Mouse (Mus musculus) embryonic facial prominence, embryonic 11.5 days (tissue): Measurements from ENCODE around the gene Itgb1bp2. TPM values are rescaled to one million over a fixed set of nuclear protein-coding genes. Genes with fewer than 3 reads are reported as not detected.
A peak's percentile ranks its signal among the peaks of the same experiment; 100 is the strongest.

Source experiments
- ATAC-seq: fragments of 200-750 bp; cut with Nextera tagmentation; replicated peaks from 2 replicates; pipeline ENCODE4 v1.8.0; 2017; ENCODE audit warnings: low read depth; ENCODE audit not compliant: insufficient number of reproducible peaks, low FRiP score, low TSS enrichment
- DNase-seq: peaks from one replicate; pipeline ENCODE4 v3.0.0-alpha.2; 2015; ENCODE audit warnings: low spot score
- H3K27ac ChIP-seq: fragments of 300-500 bp; sonication (generic); replicated peaks from 2 replicates; pipeline ENCODE4 v1.5.1; 2014; ENCODE audit warnings: mild to moderate bottlenecking, low read depth, low read length, control low read depth
- H3K27me3 ChIP-seq: fragments of 300-500 bp; sonication (generic); 2 replicates; pipeline ENCODE4 v1.6.1; 2014; ENCODE audit warnings: mild to moderate bottlenecking, low read length, moderate library complexity, mixed read lengths; ENCODE audit not compliant: control insufficient read depth, insufficient read depth
- H3K36me3 ChIP-seq: fragments of 300-500 bp; sonication (generic); replicated peaks from 2 replicates; pipeline ENCODE4 v1.6.1; 2014; ENCODE audit warnings: low read depth, mild to moderate bottlenecking, low read length, moderate library complexity, mixed read lengths; ENCODE audit not compliant: control insufficient read depth, insufficient read depth
- H3K4me1 ChIP-seq: fragments of 300-500 bp; sonication (generic); 2 replicates; pipeline ENCODE4 v1.6.1; 2014; ENCODE audit warnings: low read length, mixed read lengths; ENCODE audit not compliant: control insufficient read depth, insufficient read depth
- H3K4me2 ChIP-seq: fragments of 300-500 bp; sonication (generic); 2 replicates; pipeline ENCODE4 v1.6.1; 2014; ENCODE audit warnings: low read depth, mild to moderate bottlenecking, control low read depth, low read length, moderate library complexity
- H3K4me3 ChIP-seq: fragments of 300-500 bp; sonication (generic); 2 replicates; pipeline ENCODE4 v1.5.1; 2014; ENCODE audit warnings: low read depth, low read length, control low read depth
- H3K9ac ChIP-seq: fragments of 300-500 bp; sonication (generic); replicated peaks from 2 replicates; pipeline ENCODE4 v1.6.1; 2014; ENCODE audit warnings: mild to moderate bottlenecking, control low read depth, low read length
- H3K9me3 ChIP-seq: fragments of 300-500 bp; sonication (generic); replicated peaks from 2 replicates; pipeline ENCODE4 v1.6.1; 2016; ENCODE audit warnings: mild to moderate bottlenecking, low read length, inconsistent platforms, mixed read lengths; ENCODE audit not compliant: control insufficient read depth
- WGBS: fragments of 180-500 bp; shearing (Covaris S2); extraction: QIAGEN DNeasy Blood & Tissue Kit; methylation state at CpG from one replicate; pipeline ENCODE4 v1.1.7; 2014; 5-methylcytosine and 5-hydroxymethylcytosine counted together
- polyA plus RNA-seq: library from polyadenylated mRNA; unstranded; fragments of >200 nt; fragmentation: Nextera tagmentation; extraction: Ambion mirVana; gene quantifications from 2 replicates; pipeline ENCODE4 v1.2.1, GENCODE M21; 2014

Gene Itgb1bp2
- 1.3 and 2.5 TPM in 2 replicates for polyA plus RNA-seq

DNA sequence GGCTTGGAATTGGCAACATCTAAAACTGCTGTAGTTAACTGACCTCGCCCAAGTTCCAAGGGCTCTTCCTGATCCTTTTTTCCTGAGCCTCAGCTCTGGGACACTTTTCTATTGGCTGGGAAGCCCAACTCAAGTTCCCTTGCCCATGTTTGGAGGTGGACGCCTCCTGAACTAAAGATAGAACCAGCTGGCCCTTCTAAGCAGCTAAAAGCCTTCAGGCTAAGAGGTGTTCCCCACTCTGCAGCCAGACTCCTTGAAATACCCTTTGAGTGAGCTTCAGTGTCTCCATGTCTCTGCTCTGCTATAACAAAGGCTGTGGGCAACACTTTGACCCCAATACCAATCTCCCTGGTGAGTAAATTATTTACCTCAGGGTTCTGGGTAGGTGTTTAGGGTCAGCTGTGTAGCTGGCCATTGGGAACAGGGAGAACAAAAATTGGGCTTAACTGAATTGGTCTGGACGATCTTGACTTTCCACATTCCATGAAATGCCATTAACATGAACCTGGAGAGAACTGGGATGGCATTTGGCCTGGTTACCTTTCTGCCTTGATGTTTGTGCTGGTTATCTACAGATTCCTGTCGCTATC lies at the start of gene Itgb1bp2:
Gene Itgb1bp2 (plus strand): TSS at position 203 of the 590 bp plus-strand sequence.
- DNase-seq: no peak
- Histone ChIP-seq H3K36me3 (peaks cover 5% of the 10 kb centered on the region), H3K4me2 (no peak within 1 kb of the TSS), H3K27me3 (no peaks in the 10 kb centered on the region), H3K9me3 (no peaks in the 10 kb centered on the region), H3K9ac (no peak within 1 kb of the TSS), H3K4me1 (no peaks in the 10 kb centered on the region), H3K4me3 (no peak within 1 kb of the TSS), H3K27ac (no peak within 1 kb of the TSS)
- 66% methylated on average over 4 of the region's 4 CpGs for WGBS
- ATAC-seq: no peak

DNA sequence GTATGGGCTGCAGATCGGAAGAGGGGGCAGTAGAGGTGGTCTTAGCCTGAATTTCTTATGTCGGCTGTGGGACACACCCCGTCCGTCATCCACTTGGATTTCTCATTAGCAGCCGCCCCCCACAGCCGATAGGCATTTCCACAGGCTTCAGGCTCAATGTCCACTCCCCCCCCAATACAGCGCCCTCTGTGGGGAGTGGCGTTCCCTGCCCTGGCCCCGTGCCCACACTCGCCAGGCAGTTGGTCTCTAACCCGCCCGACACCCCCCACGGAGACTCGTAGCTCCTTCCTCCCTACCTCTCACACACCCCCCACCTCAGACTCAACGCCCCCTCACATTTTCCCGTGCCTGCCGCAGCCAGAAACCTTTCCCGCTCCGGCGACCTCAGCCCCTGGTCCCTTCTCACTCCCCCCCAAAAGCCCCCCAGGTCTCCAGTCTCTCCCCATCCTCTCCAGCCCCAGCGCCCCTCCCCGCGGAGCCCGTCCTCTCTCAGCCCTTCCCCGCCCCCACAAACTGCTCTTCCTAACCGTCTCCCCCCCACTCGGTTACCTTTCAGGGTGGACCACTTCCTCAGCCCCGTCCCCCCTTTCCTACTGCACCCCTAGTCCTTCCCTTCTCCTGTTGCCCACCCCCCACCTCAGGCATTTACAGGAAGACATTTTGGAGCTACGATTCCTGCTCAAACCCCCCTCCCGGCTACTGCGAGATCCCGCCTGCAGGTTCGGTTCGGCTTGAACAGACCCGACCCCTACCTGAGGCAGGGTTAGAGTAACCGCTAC lies 29.8 kb upstream of the Itgb1bp2 start:
- H3K4me3 ChIP-seq: peak overlapping the region; percentile 53
- H3K9me3 ChIP-seq: no peaks in the 10 kb centered on the region
- H3K27ac ChIP-seq: no peak overlapping the region
- ATAC-seq (no peak; the same call in 1 of the 2 replicates), DNase-seq (peak; percentile 15)
- H3K9ac ChIP-seq: peak overlapping the region; percentile 64
- H3K4me1 ChIP-seq: no peaks in the 10 kb centered on the region; the same call in 1 of the 2 replicates
- H3K36me3 ChIP-seq: no peaks in the 10 kb centered on the region
- H3K4me2 ChIP-seq: peak overlapping the region; percentile 53
- no peaks in the 10 kb centered on the region for H3K27me3 ChIP-seq
- WGBS: 23% methylated on average over 35 of the region's 36 CpGs

DNA sequence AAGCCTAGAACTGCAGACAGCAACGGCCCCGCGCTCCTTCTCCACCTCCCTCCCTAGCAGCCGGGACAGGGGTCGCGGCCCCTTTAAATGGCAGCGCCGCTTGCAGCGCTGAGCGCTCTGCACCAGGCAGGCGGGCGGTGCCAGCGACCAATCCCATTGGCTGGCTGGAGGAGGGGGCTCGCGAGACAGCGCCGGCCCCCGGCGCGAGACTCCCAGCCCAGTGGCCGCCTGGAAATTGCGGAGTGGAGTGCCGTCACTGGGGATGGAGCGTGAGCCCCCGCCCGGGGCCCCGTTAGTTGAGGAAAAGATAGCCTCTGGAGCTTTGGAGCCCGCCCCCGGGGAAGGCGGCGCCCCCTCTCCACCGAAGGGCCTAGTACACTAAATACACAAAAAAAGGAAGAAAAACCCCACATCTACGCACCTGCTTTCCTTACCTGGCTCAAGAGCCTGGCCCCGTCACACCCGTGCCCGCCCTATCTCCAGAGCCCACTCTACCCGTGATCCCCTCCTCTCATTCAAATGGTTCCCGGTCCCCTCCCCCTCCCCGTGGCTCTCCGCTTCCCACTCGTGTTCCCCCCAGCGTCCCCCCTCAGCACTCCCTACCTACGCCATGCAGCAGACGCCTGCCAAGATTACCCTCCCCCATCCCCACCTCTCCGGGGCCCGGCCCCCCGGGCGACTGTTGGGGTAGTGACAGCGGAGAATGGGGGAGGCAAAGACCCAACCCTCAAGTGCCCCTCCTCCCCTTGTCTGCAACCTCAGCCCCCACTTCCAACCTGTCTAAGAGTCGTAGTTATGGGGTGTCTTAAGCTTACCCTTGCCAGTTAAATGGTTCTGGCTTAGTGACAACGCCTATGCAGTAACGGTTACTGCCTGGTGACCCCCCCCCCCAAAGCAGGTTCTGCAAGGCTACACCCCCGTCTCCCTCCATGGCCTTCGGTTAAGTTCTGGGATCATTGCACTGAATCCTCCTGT lies 28.9 kb upstream of the Itgb1bp2 start:
- peak; percentile 89 for DNase-seq
- ATAC-seq: peak; percentile 94
- Histone ChIP-seq H3K4me1 (no peaks in the 10 kb centered on the region; the same call in 1 of the 2 replicates), H3K4me2 (peak overlapping the region; percentile 64), H3K9me3 (no peaks in the 10 kb centered on the region), H3K27me3 (no peaks in the 10 kb centered on the region), H3K9ac (peak overlapping the region; percentile 64), H3K27ac (no peak overlapping the region), H3K36me3 (no peaks in the 10 kb centered on the region), H3K4me3 (peak overlapping the region; percentile 53)
- WGBS: 16% methylated on average over 43 of the region's 54 CpGs

DNA sequence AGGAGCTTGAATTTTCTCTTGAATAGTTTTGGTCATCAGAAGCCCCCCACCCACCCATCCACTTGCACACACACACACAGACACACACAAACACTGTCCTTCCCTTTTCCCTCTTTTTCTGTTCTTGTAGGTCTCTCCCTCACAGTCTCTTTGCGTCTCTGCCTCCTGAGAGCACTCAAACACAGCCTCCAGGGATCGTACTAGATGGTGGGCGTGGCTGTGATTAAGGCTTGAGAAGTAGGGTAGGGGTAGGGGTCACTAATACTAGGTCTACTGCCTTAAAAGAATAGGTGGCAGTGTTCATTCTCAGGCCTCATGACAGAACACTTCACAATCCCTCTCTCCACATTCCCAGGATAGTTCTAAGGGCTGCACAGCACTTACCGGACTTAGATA lies 28.2 kb upstream of the Itgb1bp2 start, which contains the start of gene Zmym3:
Gene Zmym3 (minus strand): TSS at position 150 of the 396 bp plus-strand sequence.
- 23% methylated on average over 4 of the region's 4 CpGs for WGBS
- ATAC-seq: no peak
- no peaks in the 10 kb centered on the region; the same call in 1 of the 2 replicates for H3K4me1 ChIP-seq
- no peak within 1 kb of the TSS for H3K27ac ChIP-seq
- peak within 1 kb of the TSS; percentile 64 for H3K4me2 ChIP-seq
- DNase-seq: peak; percentile 22
- peak within 1 kb of the TSS; percentile 64 for H3K9ac ChIP-seq
- no peaks in the 10 kb centered on the region for H3K9me3 ChIP-seq
- no peaks in the 10 kb centered on the region for H3K36me3 ChIP-seq
- H3K27me3 ChIP-seq: no peaks in the 10 kb centered on the region
- peak within 1 kb of the TSS; percentile 53 for H3K4me3 ChIP-seq

DNA sequence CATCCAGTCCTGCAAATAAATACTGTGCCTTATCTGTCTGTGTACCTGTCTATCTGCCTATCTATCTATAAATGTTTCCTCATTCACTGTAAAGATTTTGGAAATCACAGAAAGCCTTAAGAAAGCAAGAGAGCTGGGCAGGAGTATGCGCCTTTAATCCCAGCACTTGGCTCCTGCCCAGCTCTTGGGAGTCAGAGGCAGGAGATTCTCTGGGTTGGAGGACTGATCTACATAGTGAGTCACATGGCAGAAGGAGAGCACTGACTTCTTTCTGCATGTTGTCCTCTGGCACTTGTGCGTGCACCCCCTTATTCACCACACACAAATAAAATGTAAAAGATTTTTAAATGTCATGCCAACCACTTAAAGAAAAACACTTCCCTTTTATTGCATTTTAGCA lies 25.4 kb upstream of the Itgb1bp2 start:
- H3K27ac ChIP-seq: no peak overlapping the region
- no peak overlapping the region for H3K4me3 ChIP-seq
- no peaks in the 10 kb centered on the region for H3K36me3 ChIP-seq
- no peak overlapping the region for H3K4me2 ChIP-seq
- H3K27me3 ChIP-seq: no peaks in the 10 kb centered on the region
- ATAC-seq: no peak
- no peak for DNase-seq
- H3K9me3 ChIP-seq: no peaks in the 10 kb centered on the region
- WGBS: 86% methylated on average over 2 of the region's 2 CpGs
- H3K4me1 ChIP-seq: no peaks in the 10 kb centered on the region; the same call in 1 of the 2 replicates
- no peak overlapping the region for H3K9ac ChIP-seq

DNA sequence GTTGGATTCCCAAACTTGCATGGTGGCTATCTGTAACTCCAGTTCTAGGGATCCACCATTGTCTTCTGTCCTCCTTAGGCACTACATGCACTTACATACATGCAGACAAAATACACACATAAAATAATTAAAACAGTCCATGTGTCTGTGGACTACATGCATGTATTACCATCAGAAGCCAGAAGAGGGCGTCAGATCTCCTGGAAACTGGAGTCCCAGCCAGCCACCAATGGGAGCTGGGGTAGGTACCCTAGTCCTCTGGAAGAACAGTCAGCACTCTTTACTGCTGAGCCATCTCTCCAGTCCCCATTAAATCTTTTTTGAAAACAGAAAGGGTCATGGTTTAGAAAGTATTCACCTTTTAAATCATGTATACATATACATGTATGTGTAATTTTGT lies 21.1 kb upstream of the Itgb1bp2 start:
- Histone ChIP-seq H3K9me3 (no peaks in the 10 kb centered on the region), H3K36me3 (no peaks in the 10 kb centered on the region), H3K4me1 (no peaks in the 10 kb centered on the region), H3K4me2 (no peak overlapping the region), H3K9ac (no peak overlapping the region), H3K27ac (no peak overlapping the region), H3K27me3 (no peaks in the 10 kb centered on the region), H3K4me3 (no peak overlapping the region)
- 0% methylated on average over 1 of the region's 1 CpGs for WGBS
- ATAC-seq (no peak), DNase-seq (no peak)

DNA sequence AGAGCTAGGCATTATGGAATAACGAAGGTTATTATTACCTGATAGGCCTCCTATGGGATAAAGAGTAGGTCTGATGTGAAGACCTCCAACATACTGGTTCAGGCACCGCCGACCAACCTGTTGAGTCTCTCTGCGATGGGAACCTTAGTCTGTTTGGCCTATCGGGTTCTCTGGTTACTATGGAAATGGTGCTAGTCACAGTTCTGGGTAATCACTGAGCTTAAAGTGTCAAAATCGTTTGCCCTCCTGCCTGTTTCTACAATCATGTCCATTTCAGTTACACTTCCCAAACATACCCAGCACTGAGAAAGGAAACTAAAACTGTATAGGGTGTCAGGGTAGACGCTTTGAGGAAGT lies 20.1 kb upstream of the Itgb1bp2 start:
- peak overlapping the region; percentile 24; the same call in 1 of the 2 replicates for H3K4me2 ChIP-seq
- no peak overlapping the region; the same call in 1 of the 2 replicates for H3K9ac ChIP-seq
- DNase-seq (peak; percentile 27), ATAC-seq (no peak)
- H3K9me3 ChIP-seq: no peaks in the 10 kb centered on the region
- no peaks in the 10 kb centered on the region for H3K4me1 ChIP-seq
- WGBS: 21% methylated on average over 7 of the region's 7 CpGs
- peak overlapping the region; percentile 29; the same call in 1 of the 2 replicates for H3K27ac ChIP-seq
- peak overlapping the region; percentile 7 for H3K4me3 ChIP-seq
- H3K27me3 ChIP-seq: no peaks in the 10 kb centered on the region
- no peaks in the 10 kb centered on the region for H3K36me3 ChIP-seq
